Mouse (Mus musculus) cerebellum, postnatal 36 days (tissue): ENCODE measurements around the gene Epb41l1.

Experiments
- DNase-seq, 2 experiments: peaks; one replicate each; pipeline ENCODE4 v3.0.0; 2021 to 2022; ENCODE audit warnings: mixed read lengths in 2 of 2

Gene Epb41l1

DNA sequence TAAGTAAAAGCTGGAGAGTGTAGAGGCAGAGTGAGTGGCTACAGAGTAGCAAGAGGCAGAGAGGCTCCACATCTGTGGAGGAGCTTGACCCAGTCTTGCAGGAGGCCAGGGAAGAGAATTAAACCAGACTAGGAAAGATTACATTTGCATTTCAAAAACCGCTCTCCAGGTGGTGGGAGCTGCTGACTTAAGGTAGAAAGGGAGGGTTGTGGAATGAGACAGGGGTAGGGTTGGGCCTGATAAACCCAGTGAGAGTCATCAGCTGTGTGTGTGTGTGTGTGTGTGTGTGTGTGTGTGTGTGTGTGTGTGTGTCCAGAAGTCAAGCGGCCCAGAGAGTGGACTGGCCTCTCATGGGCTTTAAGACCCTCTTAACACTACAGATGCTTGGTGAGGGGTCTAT lies 4.9 kb downstream of the Epb41l1 start:
- DNase-seq: no peak

GRCm38 (mm10) chr2:156426151-156426550 lies 5.4 kb downstream of the Epb41l1 start:
- no peak for DNase-seq

DNA sequence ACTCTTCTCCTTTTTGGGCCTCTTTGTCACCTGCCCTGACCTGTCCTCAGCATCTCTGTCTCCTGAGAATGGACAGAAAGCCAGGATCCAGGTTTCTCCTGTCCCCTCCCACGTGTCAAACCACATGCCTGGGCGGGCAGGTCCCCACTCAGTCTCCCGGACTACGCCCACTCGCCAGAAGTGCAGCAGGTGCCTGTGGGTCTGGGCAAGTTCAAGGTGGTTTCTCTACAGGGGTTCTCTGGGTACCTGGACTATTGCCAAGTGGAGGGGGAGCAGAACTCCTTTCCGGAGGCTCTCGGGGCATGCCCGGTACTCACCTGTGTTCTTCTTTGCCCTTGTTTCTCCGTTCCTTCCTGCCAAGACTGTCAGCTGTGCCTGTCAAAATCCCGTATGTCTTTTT lies 9.1 kb downstream of the Epb41l1 start:
- peak in 1 of 2 experiments; percentile 20 for DNase-seq

- DNase-seq: no peak
These were observed 9.6 kb downstream of the Epb41l1 start for GRCm38 (mm10) chr2:156430326-156430725.

DNA sequence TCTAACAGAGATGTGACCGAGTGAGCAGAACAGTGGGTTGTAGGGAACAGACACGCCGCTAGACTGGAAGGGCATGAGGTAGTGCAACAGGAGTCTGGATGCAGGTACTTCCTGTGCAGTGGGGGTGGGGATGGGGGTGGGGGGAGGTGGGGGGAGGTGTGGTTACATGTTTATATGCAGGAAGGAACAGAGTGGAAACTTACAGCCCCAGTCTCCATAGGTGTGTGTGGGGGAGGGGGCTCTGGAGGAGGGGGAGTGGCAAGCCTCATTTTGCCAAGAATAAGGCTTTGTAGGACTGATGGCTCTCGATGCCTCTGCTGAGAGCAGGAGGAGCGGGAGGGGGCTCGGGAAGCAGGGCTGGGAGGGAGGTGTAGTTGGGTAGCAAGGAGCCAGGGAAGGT lies 10.7 kb downstream of the Epb41l1 start:
- DNase-seq: no peak

DNA sequence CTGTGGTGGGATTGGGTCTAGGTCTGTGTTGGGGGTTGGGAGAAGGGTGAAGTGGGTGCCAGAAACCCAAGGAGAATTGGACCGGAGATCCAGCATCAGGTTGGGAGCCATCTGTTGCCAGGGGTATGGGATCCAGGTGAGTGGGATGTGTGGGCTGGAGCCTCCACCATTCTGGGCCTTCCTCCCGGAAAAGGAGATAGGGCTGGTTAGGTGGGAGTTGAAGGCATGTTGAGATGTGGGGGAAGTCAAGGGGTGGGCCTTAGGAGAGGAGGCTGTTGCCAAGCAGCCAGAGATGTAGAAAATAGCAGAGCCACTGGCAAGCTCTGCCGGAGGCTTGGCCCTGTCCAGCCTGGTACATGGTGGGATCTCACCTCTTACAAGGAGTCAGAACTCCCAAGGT lies 11.4 kb downstream of the Epb41l1 start:
- DNase-seq: no peak

DNA sequence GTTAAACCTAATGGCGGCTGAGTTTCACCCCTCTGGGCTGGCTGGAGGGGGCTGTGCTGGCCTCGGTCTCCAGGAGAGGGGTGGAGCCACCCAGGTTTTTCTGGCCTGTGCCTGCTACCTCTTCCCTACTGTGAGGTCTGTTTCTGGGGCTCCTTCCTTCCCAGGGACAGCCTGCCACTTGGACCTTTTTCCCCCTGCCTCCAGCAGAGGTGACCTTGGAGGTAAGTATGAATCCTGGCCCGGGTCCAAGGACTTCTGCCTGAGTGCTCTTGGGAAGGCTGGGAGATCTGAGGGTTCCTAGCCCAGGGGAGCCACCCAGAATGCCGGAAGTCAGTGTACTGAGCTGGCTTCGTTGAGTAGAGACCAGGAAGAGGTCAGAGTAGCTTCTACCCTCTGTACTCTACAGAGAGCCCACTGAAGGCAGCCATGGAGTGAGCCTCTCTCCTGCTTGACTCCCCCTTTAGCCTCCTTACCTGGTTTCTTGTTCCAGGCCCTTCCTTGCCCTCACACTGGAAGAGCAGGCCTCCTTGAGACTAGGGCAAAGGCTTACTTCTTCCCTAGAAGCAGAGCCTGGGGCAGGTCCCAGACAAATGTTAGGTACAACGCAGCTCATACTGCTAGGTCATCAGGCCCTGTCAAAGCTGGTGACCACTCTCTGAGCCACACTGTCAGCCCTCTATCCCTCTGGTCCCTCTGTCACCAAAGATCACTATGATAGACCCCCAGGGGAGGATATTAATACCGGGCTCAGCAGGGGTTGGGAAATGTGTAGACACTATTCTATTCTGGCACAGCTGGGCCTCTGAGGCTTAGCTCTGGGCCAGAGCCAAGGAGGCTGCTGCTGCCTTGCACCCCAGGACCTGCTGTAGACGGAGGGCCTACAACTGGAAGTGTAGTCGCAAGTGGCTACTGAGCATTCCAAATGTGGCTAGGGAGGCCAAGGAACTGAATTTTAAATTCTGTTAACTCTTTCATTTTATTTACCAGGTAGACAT lies 12.5 kb downstream of the Epb41l1 start:
- peak in 1 of 2 experiments; percentile 11 for DNase-seq

DNA sequence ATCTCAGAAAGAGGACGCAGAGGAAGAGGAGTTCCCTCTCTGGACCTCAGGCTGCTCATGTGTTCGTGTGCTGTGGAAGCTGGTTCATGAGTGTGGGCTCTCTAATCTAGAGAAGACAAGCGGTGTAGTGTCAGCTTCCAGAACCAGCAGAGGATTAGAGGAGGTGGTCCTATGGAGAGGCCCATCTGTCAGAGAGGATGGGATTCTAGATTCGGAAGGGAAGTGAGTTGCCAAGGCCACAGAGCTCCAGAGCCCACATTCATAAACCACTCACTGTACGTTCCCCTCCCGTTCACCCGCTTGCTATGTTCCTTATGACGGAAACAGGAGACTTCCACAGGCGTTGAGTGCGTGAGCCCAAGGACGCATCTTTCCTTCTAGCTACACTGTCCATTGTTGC lies 16.9 kb downstream of the Epb41l1 start:
- no peak for DNase-seq

DNA sequence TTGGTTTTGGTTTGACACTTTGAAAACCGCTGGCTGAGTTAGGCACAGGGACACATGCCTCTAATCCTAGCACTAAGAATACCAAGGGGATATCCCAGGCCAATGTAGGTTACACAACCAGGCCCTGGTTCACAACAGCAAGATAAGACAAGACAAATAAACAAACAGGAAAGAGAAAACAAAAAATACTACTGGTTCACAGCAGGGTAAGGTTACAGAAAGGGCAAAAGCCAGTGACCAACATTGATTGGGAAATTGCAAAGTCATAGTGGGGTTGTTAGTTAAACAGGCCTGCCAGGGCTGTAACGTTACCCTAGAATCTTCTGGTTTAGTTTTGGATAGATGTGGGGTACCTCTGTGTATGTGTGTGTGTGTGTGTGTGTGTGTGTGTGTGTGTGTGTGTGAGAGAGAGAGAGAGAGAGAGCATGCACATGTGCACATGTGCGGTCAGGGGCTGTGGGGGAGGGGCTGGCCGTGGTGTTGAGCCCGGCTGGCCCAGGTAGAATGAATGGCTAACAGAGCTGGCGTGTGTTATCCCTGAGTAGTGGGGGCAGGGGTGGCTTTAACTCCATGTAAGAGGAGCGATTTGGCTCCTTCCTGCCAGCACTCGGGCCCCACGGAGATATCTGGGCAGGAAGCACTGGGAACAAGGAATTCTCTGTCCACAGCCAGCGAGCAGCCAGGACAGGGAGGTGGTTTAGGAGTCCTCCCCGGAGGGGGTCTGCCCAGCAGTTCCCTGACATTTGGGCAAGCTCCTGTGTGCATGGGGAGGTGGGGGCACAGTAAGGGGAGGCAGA lies 19.2 kb downstream of the Epb41l1 start:
- no peak for DNase-seq

DNA sequence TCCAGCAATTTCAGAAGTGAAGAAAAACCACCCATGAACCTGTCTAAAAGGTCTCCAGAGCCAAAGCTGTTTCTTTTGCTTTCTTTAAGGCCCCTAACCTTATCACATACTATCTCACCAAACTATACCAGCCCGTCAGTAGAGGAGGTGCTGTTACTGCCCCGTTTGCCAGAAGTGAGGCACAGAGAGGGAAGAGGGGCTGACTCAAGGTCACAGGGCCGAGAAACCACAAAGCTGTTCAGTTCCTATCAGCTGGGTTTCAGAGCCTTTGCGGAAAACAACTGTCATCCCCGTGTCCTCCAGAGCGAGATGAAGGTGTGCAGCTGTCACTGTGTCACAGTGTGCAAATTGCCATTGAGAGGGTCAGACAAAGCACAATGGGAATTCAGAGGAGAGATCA lies 21.2 kb downstream of the Epb41l1 start:
- DNase-seq: no peak

DNA sequence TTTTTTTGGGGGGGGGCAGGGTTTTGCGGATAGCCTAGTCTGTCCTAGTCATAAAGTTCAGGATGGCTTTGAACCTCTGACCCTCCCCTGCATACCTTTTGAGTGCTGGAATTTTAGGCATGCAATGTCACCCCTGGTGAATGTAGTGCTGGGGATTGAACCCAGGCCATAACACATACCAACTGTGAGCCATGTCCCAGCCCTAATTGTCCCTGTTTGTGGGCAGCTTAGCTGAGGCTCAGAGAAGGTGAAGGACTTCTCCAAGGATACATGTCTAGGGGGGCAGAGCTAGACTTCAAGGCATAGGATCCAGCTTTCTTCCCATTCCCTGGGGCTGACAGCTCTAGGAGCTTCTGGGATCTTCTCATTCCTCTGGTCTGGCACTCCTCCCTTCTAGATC lies 22.6 kb downstream of the Epb41l1 start:
- DNase-seq: no peak

DNA sequence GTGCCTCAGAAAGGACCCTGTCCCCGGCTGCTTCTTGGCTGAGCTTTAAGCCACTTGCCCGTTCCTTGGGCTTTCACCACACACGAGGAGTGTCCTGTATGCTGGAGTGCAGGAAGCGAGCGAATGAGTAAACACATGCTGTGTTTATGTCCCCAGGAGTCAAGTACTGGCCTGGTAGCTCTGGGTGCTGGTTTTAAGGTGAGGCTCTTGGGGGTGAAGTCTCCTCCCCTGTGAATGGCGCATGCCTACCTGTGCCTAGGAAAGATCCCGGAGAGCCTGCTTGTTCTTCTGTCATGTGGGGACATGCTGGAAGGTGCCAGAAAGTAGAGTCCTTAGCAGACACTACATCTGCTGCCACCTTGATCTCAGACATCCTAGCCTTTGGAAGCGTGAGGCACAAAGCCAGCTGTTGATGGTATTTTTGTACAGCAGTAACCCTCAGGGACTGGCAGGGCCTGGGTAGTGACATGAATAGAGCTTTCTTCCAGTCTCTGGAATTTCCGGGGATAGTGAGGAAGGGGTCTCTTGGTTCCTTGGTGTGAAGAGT lies 25.9 kb downstream of the Epb41l1 start:
- no peak for DNase-seq

DNA sequence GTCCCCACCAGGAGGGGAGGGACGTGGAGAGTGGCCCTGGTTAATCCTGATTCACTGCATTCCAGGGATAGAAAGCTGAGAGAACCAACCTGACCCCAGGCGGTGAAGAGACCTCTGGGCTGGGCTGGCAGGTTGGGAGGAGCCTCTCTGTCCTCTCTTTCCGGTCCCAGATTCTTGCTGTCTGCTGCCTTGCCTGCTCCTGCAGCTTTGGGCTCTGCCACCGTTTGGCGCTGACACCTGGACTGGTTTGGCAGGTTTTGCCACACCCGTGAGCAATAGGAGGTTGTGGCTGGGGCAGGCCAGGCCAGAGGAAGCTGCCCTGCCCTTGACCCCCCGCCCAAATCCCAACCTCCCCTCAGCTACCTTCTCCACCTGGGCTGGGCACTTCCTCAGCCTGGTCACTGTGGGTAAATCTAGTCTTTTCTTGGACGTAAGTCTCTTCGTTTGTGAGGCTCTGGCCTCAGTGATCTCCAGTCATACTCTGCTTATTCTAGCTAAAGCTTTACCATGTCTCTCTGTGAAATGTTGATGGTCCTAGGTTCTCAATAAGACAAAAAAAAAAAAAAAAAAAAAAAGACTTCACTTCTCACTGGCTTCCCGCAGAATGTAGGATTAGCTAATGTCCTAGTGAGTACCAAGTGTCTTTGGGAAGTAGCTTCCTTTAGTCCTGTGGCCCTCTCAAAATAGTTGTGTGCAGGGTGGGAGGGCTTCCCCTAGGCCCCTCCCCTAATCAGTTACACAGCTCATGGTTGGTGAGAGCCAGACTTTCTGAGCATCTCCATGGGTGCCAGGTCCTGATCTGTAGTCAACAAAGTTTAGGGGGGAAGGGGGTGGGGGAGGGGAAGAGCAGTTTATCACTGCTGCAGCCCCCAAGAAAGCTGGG lies 26.9 kb downstream of the Epb41l1 start:
- DNase-seq: no peak

DNA sequence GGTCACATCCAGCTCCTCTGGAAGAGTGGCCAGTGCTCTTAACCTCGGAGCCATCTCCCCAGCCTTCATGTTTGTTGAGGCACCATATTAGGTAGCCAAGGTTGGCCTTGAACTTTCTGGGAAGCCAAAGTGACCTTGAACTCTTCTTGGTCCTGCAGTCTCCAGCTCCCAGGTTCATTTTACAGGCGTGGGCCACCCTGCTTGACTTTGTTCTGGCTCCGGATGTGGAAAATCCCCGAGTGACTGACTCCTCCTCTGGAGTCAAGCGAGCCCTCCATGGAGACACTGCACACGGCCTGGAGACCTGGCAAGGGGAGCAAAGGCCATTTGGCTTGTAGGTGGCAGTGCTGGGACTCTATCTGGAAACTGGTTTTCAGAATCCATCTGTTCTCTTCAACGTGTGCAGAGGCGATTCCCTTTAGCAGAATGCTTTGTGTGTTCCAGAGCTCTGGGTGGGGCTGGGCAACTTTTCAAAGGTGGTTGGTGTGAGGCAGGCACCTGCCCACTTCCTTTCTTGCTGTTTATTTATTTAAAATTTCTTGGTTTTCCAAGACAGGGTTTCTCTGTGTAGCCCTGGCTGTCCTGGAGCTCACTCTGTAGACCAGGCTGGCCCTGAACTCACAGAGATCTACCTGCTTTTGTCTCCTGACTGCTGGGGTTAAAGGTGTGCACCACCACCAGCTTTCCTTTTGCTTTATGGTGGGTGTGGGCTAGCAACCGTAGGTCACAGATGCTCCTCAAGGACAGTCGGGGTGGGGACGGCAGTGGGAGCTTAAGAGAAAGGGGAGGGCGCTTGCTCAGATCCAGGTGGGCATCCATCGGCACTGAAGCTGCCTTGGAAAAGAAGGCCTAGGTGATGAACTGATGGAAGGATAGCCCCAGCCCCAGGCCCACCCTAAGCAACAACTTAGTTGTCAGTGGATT lies 30.8 kb downstream of the Epb41l1 start:
- DNase-seq: no peak

- no peak for DNase-seq
These were observed 31.4 kb downstream of the Epb41l1 start for GRCm38 (mm10) chr2:156452149-156452536.

DNA sequence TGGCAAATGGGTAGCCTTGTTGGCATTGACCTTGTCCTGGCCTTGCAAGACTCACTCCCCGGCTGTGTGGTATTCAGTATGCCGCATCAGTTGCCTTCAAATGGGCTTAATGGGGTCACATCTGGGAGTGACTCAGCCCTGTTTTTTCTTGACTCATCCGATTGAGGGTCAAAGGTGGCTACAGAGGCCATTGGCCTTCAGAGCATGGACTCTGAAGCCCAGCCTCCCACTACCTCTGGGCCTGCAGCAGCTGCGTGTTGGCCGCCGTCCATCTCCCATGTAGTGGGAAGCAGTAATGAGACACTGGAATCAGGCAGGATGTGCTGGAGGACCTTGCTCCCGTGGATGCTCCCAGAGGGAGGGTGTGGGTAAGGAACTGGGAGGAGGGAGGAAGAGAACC lies 33.1 kb downstream of the Epb41l1 start:
- no peak for DNase-seq

GRCm38 (mm10) chr2:156455508-156456108 lies 34.9 kb downstream of the Epb41l1 start:
- DNase-seq: no peak

GRCm38 (mm10) chr2:156456386-156457342 lies 36.0 kb downstream of the Epb41l1 start:
- DNase-seq: no peak

GRCm38 (mm10) chr2:156457343-156457717 lies 36.6 kb downstream of the Epb41l1 start:
- DNase-seq: no peak

- peak; percentile 78 to 82 for DNase-seq
These were observed 39.8 kb downstream of the Epb41l1 start for GRCm38 (mm10) chr2:156460470-156460869.
